Mouse (Mus musculus) myocyte (in vitro differentiated cells): ENCODE measurements around the gene Camkmt.

Source experiments
- CEBPB ChIP-seq: IDR thresholded peaks from 2 replicates; pipeline ENCODE4 v1.6.1; 2011; ENCODE audit warnings: mild to moderate bottlenecking, moderate library complexity; ENCODE audit not compliant: poor library complexity, insufficient read depth, severe bottlenecking
- E2F4 ChIP-seq: IDR thresholded peaks from one replicate; pipeline ENCODE4 v1.6.1; 2011; ENCODE audit warnings: mild to moderate bottlenecking, control low read depth, moderate library complexity; ENCODE audit not compliant: insufficient read depth
- MAX ChIP-seq: IDR thresholded peaks from one replicate; pipeline ENCODE4 v1.6.1; 2011; ENCODE audit warnings: low read depth, mild to moderate bottlenecking, control low read depth
- MYOD1 ChIP-seq, 3 experiments: IDR thresholded peaks; one replicate each; pipeline ENCODE4 v1.6.1; 2011; ENCODE audit warnings: control low read depth in 2 of 3, low read depth in 2 of 3, mild to moderate bottlenecking in 2 of 3, moderate library complexity in 1 of 3; ENCODE audit not compliant: insufficient read length in 2 of 3, control insufficient read depth in 1 of 3
- POLR2A ChIP-seq: IDR thresholded peaks from one replicate; pipeline ENCODE4 v1.6.1; 2011; ENCODE audit warnings: low read depth, mild to moderate bottlenecking, control low read depth, moderate library complexity; ENCODE audit not compliant: insufficient read length
- POLR2AphosphoS2 ChIP-seq: IDR thresholded peaks from one replicate; pipeline ENCODE4 v1.6.1; 2011; ENCODE audit warnings: low read depth, control low read depth; ENCODE audit not compliant: insufficient read length
- REST ChIP-seq: IDR thresholded peaks from one replicate; pipeline ENCODE4 v1.6.1; 2011; ENCODE audit warnings: mild to moderate bottlenecking, control low read depth, moderate library complexity; ENCODE audit not compliant: insufficient read depth, insufficient read length
- TCF12 ChIP-seq: IDR thresholded peaks from one replicate; pipeline ENCODE4 v1.6.1; 2011; ENCODE audit warnings: mild to moderate bottlenecking, control low read depth; ENCODE audit not compliant: poor library complexity, insufficient read depth, severe bottlenecking
- TCF3 ChIP-seq: IDR thresholded peaks from one replicate; pipeline ENCODE4 v1.6.1; 2011; ENCODE audit warnings: low read depth, control low read depth; ENCODE audit not compliant: insufficient read length
- USF1 ChIP-seq: IDR thresholded peaks from one replicate; pipeline ENCODE4 v1.6.1; 2011; ENCODE audit warnings: low read depth, mild to moderate bottlenecking, control low read depth, moderate library complexity

DNA sequence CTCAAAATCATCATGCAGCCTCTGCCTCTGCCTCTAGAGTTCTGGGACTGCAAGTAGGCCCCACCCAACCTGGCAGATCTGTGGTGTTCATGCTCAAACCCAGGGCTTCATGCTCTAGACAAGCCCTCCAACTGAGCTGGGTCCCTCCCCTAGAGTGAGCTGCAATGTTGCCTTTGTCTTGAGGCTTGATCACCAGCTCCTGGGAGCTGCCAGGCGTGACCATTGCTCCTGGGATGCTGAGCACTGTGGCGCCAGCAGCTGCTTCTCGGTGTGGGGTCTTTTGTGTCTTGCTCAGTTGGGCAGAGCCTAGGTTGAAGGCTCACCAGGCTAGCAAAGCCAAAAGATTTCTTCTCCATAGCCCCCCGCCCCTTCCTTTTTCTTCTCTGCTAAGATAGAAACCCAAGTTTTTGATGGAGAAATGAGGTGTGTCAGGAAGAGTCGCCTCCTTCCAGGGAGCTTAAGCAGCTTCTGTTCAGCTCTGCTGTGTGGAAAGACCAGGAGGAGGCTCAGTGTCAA lies 382.4 kb downstream of the Camkmt start:
- TF ChIP-seq MAX (no peak), POLR2A (no peak), CEBPB (no peak), TCF3 (no peak), E2F4 (no peak), TCF12 (no peak), USF1 (no peak), REST (no peak), POLR2AphosphoS2 (no peak), MYOD1 (IDR thresholded peaks at IDR 0.05; ENCODE audit: control insufficient read depth in 1 of 3, insufficient read length in 2 of 3, low read depth in 2 of 3) (no peak)
